Mouse (Mus musculus): ENCODE measurements at regions not wholly inside any gene's neighbourhood (a gene's known extent, or its start where the extent isn't known, plus 50 kb on each side); places are given as distances from the start of the nearest gene placed in this dataset.
A peak's percentile ranks its signal among the peaks of the same experiment; 100 is the strongest.

- no peak for DNase-seq (ENCODE audit: extremely low read depth, insufficient read length, low spot score)
These were observed 289.0 kb upstream of the Tnc start for GRCm38 (mm10) chr4:64335814-64336213.

DNA sequence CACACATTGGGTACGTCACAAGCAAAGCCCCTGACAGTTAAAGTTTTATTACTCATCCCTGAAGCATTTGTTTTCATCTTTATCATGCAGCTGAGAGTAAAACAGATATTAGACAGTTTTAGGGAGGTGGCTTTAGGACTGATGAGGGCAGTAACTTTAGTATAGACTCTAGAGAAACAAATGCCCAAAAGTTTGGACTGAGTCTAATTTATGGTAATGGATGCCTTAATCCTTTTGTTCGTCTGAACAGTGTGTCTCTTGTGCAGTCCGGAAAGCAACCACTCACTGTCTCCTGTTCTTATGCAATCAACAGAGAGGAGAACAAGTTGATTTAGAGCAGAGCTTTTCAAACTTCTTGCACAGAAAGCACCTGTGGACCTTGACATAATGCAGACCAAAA is 283.4 kb upstream of the Tnc start:
- DNase-seq (ENCODE audit: extremely low read depth, insufficient read length, low spot score) = no peak

GRCm38 (mm10) chr4:64324391-64324790 is 277.6 kb upstream of the Tnc start:
- DNase-seq (ENCODE audit: extremely low read depth, insufficient read length, low spot score) = peak; percentile 34

GRCm38 (mm10) chr4:64316553-64317347 is 269.9 kb upstream of the Tnc start:
- DNase-seq (ENCODE audit: extremely low read depth, insufficient read length, low spot score) = no peak

DNA sequence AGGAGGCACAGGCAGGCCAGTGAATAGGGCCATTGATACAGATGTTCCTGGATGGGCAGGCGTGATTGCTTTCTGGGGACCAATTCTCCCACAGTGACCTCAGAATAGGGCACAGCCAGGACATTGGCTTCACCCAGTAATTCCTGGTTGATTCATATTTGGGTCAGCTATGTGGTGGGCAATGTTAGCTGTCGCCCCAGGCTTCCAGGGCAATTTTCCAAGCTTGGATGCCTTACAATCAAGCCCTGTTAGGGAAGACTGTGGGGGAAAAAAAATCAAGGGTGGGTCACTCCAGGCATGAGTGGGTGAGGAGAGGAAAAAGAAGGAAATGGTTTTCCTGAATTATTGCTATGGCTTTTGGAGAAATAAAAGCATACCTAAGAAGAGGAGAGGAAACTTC is 250.1 kb upstream of the Tnc start:
- no peak for DNase-seq (ENCODE audit: extremely low read depth, insufficient read length, low spot score)

DNA sequence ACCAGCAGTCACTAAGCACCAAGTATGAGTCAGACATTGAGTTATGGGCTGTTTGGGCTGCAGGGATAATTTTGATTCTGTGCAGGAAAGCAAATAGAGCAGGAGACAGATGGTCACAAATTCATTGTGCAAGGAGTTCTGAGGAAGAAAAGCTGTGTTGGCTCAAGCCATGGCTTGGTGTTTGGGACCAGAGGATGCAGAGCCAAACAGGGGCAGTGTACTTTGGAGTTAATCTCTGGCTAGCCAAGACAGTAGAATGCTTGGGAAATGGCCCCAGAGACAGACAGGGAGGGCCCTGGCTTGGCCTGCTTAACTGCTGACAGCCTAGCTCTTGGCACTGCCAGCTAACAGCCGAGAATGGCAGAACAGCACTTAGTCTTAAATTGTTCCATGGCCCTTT is 235.7 kb upstream of the Tnc start:
- DNase-seq (ENCODE audit: extremely low read depth, insufficient read length, low spot score) = no peak

DNA sequence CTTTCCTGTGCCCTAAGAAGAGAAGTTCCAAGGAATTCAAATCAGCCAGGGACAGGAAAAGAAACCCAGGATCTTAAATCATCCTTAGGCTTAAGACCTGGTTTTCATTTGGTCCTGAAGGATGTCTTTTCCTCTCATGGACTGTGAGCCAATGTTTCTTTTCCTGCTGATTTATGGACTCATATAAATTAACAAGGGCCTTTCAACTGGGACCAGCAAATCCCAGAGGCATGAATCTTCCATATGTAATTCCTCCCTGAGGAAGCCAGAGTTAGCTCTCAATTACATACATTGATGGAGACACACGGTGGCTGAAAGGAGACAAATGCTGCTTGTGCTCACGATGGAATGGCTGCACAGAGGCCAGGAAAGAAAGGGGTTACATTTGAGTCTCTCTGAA is 230.2 kb upstream of the Tnc start:
- no peak for DNase-seq (ENCODE audit: extremely low read depth, insufficient read length, low spot score)

GRCm38 (mm10) chr4:64274291-64274960 is 227.6 kb upstream of the Tnc start:
- DNase-seq (ENCODE audit: extremely low read depth, insufficient read length, low spot score) = no peak

DNA sequence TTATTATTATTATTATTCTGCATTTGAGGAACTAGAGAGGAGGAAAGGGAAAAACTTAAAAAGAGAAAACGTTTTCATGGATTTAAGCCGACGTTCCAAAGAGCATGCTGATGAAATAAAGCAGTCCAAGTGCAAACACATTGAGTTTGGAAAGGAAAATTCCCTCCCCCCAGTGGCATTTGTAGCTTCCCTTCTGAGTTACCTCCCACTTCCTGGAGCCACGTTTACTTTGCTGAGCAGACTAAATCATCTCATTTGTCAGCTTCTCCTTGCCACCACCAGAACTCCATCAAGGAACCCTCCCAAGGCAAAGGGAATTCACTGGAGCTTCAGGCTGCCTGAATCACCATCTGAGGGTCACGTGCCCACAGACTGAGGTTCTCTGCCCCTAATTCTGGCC is 223.0 kb upstream of the Tnc start:
- DNase-seq (ENCODE audit: extremely low read depth, insufficient read length, low spot score) = no peak

DNA sequence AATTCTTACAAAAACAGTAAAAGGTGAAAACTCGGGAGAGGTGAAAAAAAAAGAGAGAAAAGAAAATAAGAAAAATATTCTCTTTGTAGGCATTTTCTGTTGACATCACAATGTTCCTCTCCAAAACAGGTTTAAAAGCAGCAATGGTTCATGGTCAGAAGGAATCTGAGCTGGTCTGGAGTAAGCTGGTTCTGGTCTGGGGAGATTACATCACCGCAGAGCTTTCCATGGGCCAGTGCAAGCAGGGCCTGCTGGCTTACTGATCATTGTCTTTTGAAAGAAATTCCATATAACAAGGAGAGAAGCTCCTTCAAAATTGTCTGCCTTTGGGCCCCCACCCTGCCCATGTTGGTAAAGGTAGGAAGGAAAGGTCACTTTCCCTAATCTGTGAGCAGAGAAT is 222.3 kb upstream of the Tnc start:
- no peak for DNase-seq (ENCODE audit: extremely low read depth, insufficient read length, low spot score)

GRCm38 (mm10) chr4:64260473-64260872 is 213.7 kb upstream of the Tnc start:
- no peak for DNase-seq (ENCODE audit: extremely low read depth, insufficient read length, low spot score)

GRCm38 (mm10) chr4:64260188-64260444 is 213.3 kb upstream of the Tnc start:
- DNase-seq (ENCODE audit: extremely low read depth, insufficient read length, low spot score) = no peak

DNA sequence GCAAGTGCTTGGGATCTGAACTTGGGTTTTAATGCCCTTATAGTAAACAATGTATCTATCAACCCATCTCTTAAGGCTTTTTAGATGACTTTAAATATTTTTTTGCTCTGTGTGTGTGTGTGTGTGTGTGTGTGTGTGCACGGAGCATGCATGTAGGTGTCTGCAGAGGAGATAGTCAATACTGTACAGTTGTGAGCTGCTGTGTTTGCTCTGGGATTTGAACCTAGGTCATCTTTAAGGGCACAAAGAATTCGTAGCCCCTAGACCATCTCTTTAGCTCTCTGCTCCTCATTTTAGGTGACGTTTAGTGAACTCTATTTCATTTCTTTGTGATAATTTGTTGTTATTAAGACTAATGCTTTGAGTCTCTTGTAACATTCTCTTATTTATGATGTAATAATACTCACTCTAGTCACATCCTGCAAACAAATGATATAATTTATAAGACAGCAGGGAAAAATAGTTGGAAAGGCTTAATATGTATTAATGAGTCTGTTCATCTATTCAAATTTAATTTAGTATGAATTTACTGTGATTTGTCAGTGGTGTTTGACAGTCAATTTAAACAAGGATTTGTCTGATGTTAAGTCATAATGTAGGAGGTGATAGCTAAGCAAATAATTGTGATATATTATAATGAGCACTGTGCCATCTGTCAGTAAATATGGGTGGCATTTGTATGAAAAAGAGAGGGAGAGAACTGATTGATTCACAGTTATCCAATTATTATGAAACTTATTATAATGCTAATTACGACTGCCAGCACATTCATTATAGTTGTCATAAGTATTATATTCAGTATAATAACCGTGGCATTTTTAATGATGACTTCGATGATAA is 212.8 kb upstream of the Tnc start:
- no peak for DNase-seq (ENCODE audit: extremely low read depth, insufficient read length, low spot score)

- no peak for DNase-seq (ENCODE audit: extremely low read depth, insufficient read length, low spot score)
These were observed 208.4 kb upstream of the Tnc start for GRCm38 (mm10) chr4:64255253-64255652.

DNA sequence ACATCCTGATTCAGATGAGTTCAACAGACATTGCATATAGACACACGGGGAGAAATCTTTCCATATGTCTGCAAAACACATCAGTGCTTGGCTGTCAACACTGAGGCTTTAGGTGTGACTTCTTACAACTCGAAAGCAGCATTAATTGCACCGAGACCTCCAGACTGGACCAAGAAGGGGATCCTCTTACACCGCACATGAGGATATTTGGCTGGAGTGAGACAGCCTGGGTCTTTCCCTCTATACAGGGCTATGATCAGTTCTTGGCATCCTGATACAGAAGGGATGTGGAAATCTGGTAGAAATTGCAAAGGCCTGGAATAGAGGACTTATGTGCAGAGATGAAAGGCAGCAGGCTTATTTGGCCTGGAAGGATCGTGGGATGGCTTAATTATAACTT is 203.9 kb upstream of the Tnc start:
- no peak for DNase-seq (ENCODE audit: extremely low read depth, insufficient read length, low spot score)

GRCm38 (mm10) chr4:64238196-64238740 is 191.5 kb upstream of the Tnc start:
- no peak for DNase-seq (ENCODE audit: extremely low read depth, insufficient read length, low spot score)

- peak; percentile 22 for DNase-seq (ENCODE audit: extremely low read depth, insufficient read length, low spot score)
These were observed 188.7 kb upstream of the Tnc start for GRCm38 (mm10) chr4:64235534-64235933.

GRCm38 (mm10) chr4:64232159-64232558 is 185.3 kb upstream of the Tnc start:
- DNase-seq (ENCODE audit: extremely low read depth, insufficient read length, low spot score) = no peak

DNA sequence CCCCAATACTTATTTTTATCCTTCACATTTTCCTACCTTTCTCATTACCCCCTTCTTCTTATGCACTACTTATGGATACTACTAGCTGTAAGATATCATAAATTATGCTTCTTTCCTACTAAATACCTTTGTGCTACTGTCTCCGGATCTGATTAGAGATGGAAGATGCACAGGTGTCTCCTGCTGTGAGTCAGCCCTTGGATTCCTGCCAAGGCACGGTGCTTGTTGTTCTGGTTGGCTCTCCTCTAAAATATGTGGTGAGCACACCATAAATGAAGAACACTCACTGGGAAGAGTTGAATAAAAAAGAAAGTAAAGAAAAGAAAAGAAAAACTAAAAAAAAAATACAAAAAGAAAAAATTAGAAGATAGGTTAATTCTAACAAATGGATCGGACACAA is 181.5 kb upstream of the Tnc start:
- DNase-seq (ENCODE audit: extremely low read depth, insufficient read length, low spot score) = no peak

DNA sequence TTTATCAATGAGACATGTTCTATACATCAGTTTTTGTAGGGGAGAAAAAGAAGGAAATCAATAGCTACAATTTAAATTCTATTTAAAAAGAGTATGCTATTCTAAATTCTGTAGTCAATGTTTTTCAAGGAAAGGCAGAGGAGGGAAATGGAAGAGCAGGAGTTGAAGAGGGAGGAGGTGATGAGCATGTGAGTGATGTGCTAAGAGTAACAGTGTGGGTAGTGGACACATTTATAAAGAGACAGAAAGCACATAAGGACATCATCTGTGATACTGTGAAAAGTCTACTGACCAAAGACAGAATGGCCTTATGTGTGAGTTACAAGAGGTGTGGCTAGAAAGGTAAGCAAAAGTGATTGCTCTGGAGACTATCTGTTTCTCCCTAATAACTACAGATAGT is 179.8 kb upstream of the Tnc start:
- DNase-seq (ENCODE audit: extremely low read depth, insufficient read length, low spot score) = no peak

- no peak for DNase-seq (ENCODE audit: extremely low read depth, insufficient read length, low spot score)
These were observed 178.1 kb upstream of the Tnc start for GRCm38 (mm10) chr4:64224918-64225317.

GRCm38 (mm10) chr4:64219802-64220201 is 173.0 kb upstream of the Tnc start:
- no peak for DNase-seq (ENCODE audit: extremely low read depth, insufficient read length, low spot score)
